ENCODE assay signal across 12 mouse cellular contexts in the genomic region with DNA sequence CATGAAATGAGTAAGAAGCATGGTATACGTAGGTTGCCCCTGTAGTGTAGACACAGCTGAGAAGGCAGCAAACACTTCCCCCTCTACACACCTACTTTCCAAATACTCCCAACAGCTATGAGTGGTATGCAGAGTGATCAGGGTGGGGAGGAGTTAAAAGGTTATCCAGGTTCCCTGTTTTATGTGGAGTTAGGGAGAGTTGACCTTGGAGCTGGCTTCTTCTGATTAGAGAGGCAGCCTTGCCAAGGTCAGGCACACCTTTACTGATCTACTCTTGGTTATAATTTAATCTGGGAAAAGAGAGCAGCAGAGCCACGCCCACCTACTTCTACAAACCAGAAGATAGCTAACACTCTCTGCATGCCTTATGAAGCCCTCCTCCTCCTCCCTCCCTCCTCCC.
DNase-seq lines count a peak whose midpoint lies in the region; ATAC-seq and TF ChIP-seq lines count a peak whose summit lies in the region.
"Had no signal": no experiment of that assay in that cellular context is flagged by ENCODE, and none has a peak within 500 bp of the region (broad histone marks: within the 10 kb centered on the region; RNA-seq: fewer than 3 reads in every experiment).

No protein-coding gene starts in this region.

- no peaks in the 10 kb centered on the region for H3K9me3 ChIP-seq in intestine, embryonic 15.5 days
- H3K9me3 ChIP-seq in lung, postnatal 0 days (ENCODE audit: low read length) = no peaks in the 10 kb centered on the region
- no peaks in the 10 kb centered on the region for H3K9me3 ChIP-seq in forebrain, embryonic 14.5 days (replicated peaks; ENCODE audit: control insufficient read depth, low read length)
- H3K9me3 ChIP-seq: forebrain, embryonic 10.5 days; limb, embryonic 12.5 days; midbrain, embryonic 12.5 days; neural tube, embryonic 15.5 days had no signal

- WGBS in intestine, embryonic 15.5 days = 71% methylated on average over 2 of the region's 2 CpGs
- WGBS in lung, postnatal 0 days = 54% methylated on average over 2 of the region's 2 CpGs
- WGBS in forebrain, embryonic 14.5 days = 75% methylated on average over 2 of the region's 2 CpGs

- TF ChIP-seq CTCF in lung, postnatal 0 days (IDR thresholded peaks at IDR 0.05) = no peak

- DNase-seq in ZHBTc4 (ENCODE audit: low read depth, low spot score) = peak; percentile 65
- peak; percentile 82 to 86 for DNase-seq in kidney, postnatal 25 days
- peak; percentile 82 for DNase-seq in lung, postnatal 0 days (ENCODE audit: low spot score)
- no peak for DNase-seq in forebrain, embryonic 14.5 days (ENCODE audit: low spot score)
- DNase-seq in left cerebral cortex, adult 8-10 months (ENCODE audit: low spot score in 2 of 2) = no peak
- DNase-seq: right cerebral cortex, postnatal 4 days had no signal

- TF ChIP-seq EP300 in lung, postnatal 0 days (IDR thresholded peaks at IDR 0.05) = peak; percentile 40; the same call in 1 of the 2 replicates

- H3K27me3 ChIP-seq in intestine, embryonic 15.5 days (replicated peaks) = no peaks in the 10 kb centered on the region
- H3K27me3 ChIP-seq in lung, postnatal 0 days (replicated peaks; ENCODE audit: insufficient read depth, low read length) = no peaks in the 10 kb centered on the region
- no peaks in the 10 kb centered on the region for H3K27me3 ChIP-seq in forebrain, embryonic 14.5 days (replicated peaks; ENCODE audit: control insufficient read depth, insufficient read depth, low read length)
- H3K27me3 ChIP-seq: limb, embryonic 12.5 days; midbrain, embryonic 12.5 days; neural tube, embryonic 15.5 days had no signal

- H3K9ac ChIP-seq in intestine, embryonic 15.5 days = no peak overlapping the region
- no peak overlapping the region for H3K9ac ChIP-seq in lung, postnatal 0 days (replicated peaks; ENCODE audit: low read depth)
- H3K9ac ChIP-seq in forebrain, embryonic 14.5 days (ENCODE audit: low read length) = no peak overlapping the region
- H3K9ac ChIP-seq: limb, embryonic 12.5 days; midbrain, embryonic 12.5 days; neural tube, embryonic 15.5 days had no signal

- H3K36me3 ChIP-seq in intestine, embryonic 15.5 days = no peaks in the 10 kb centered on the region
- H3K36me3 ChIP-seq in lung, postnatal 0 days (ENCODE audit: insufficient read depth, low read length) = no peaks in the 10 kb centered on the region
- H3K36me3 ChIP-seq in forebrain, embryonic 14.5 days (ENCODE audit: control insufficient read depth, insufficient read depth, low read length) = no peaks in the 10 kb centered on the region
- H3K36me3 ChIP-seq: forebrain, embryonic 10.5 days; limb, embryonic 12.5 days; midbrain, embryonic 12.5 days; neural tube, embryonic 15.5 days had no signal

- H3K27ac ChIP-seq in intestine, embryonic 15.5 days = peak overlapping the region; percentile 70
- peak overlapping the region; percentile 43; the same call in 1 of the 2 replicates for H3K27ac ChIP-seq in lung, postnatal 0 days (ENCODE audit: low read length)
- H3K27ac ChIP-seq in forebrain, embryonic 14.5 days (ENCODE audit: low read depth, low read length) = no peak overlapping the region
- H3K27ac ChIP-seq: forebrain, embryonic 10.5 days; midbrain, embryonic 12.5 days; neural tube, embryonic 15.5 days had no signal

- ATAC-seq in intestine, embryonic 15.5 days = peak; percentile 93
- ATAC-seq in lung, postnatal 0 days = peak; percentile 95
- ATAC-seq in forebrain, embryonic 14.5 days = no peak
- no peak for ATAC-seq in frontal cortex, adult (ENCODE audit: low TSS enrichment)

- H3K4me2 ChIP-seq in intestine, embryonic 15.5 days (replicated peaks) = no peak overlapping the region; the same call in 1 of the 2 replicates
- H3K4me2 ChIP-seq in lung, postnatal 0 days (replicated peaks; ENCODE audit: low read depth, low read length) = no peak overlapping the region
- no peak overlapping the region for H3K4me2 ChIP-seq in forebrain, embryonic 14.5 days (ENCODE audit: low read length)
- H3K4me2 ChIP-seq: limb, embryonic 12.5 days; midbrain, embryonic 12.5 days; neural tube, embryonic 15.5 days had no signal

- H3K4me1 ChIP-seq in intestine, embryonic 15.5 days (replicated peaks) = peaks cover 8% of the 10 kb centered on the region; the same call in 1 of the 2 replicates
- no peaks in the 10 kb centered on the region; the same call in 1 of the 2 replicates for H3K4me1 ChIP-seq in lung, postnatal 0 days (ENCODE audit: insufficient read depth, low read depth, low read length)
- H3K4me1 ChIP-seq in forebrain, embryonic 14.5 days (ENCODE audit: control insufficient read depth, insufficient read depth, low read length) = no peaks in the 10 kb centered on the region
- H3K4me1 ChIP-seq: midbrain, embryonic 12.5 days; neural tube, embryonic 15.5 days had no signal

- H3K4me3 ChIP-seq in intestine, embryonic 15.5 days (replicated peaks) = no peak overlapping the region
- H3K4me3 ChIP-seq in lung, postnatal 0 days (ENCODE audit: low read depth, low read length) = no peak overlapping the region
- no peak overlapping the region for H3K4me3 ChIP-seq in forebrain, embryonic 14.5 days (ENCODE audit: low read depth, low read length)
- H3K4me3 ChIP-seq: forebrain, embryonic 10.5 days; limb, embryonic 12.5 days; midbrain, embryonic 12.5 days; neural tube, embryonic 15.5 days had no signal

Comparison
In these comparisons a context has a peak if more than half of its experiments do, and no peak if none do; other contexts are left out.
1. DNase-seq: peak in ZHBTc4 (single experiment), kidney, postnatal 25 days (2 of 2) and lung, postnatal 0 days (single experiment); none in forebrain, embryonic 14.5 days (single experiment) and left cerebral cortex, adult 8-10 months (0 of 2).
2. ATAC-seq: peak in intestine, embryonic 15.5 days (single experiment) and lung, postnatal 0 days (single experiment); none in forebrain, embryonic 14.5 days (single experiment) and frontal cortex, adult (single experiment).